Mouse (Mus musculus): Measurements from ENCODE around the gene Car1. TPM values are rescaled to one million over a fixed set of nuclear protein-coding genes. Genes with fewer than 3 reads are reported as not detected.

Car1 gene
- total and polyA plus RNA-seq, 2 experiments from 2014 or later: 0.13 TPM; not detected in 1

GRCm38 (mm10) chr3:14804906-14805305 lies 3.3 kb downstream of the Car1 start:
- no peak overlapping the region for H3K4me2 ChIP-seq (ENCODE audit: low read depth, low read length)
- no peaks in the 10 kb centered on the region for H3K27me3 ChIP-seq (ENCODE audit: insufficient read depth, low read length)
- no peak for TF ChIP-seq CTCF (IDR thresholded peaks at IDR 0.05; ENCODE audit: low read depth)
- H3K9ac ChIP-seq (replicated peaks; ENCODE audit: low read length): no peak overlapping the region
- DNase-seq (ENCODE audit: low spot score) (no peak), ATAC-seq (no peak)
- WGBS: 85% methylated on average over 6 of the region's 6 CpGs
- H3K4me3 ChIP-seq (ENCODE audit: low read length): no peak overlapping the region
- H3K9me3 ChIP-seq (ENCODE audit: low read length): no peaks in the 10 kb centered on the region
- no peaks in the 10 kb centered on the region for H3K36me3 ChIP-seq (ENCODE audit: insufficient read depth, low read length)
- no peaks in the 10 kb centered on the region for H3K4me1 ChIP-seq (ENCODE audit: insufficient read depth, low read length)
- H3K27ac ChIP-seq: no peak overlapping the region

DNA sequence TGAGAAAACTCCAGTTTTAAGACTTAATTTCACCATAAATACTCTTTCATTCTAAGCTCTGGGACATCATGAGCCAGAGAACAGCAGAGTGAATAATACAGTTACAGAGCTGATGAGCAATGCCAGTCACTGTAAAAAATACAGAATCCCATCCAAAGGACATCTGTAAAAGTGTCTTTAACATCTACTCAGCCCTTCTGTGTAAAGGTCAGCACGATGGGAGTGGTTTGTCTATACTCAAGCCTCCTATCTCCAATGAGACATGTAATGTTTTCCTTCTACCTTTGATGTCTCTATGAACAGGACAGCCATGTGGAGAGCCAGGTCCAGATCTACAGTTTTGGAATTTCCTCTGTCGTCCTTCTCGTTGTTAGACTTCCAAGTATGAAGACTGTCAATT lies 11.1 kb downstream of the Car1 start:
- Histone ChIP-seq H3K9ac (replicated peaks; ENCODE audit: low read length) (no peak overlapping the region), H3K27ac (no peak overlapping the region), H3K36me3 (ENCODE audit: insufficient read depth, low read length) (no peaks in the 10 kb centered on the region), H3K4me3 (ENCODE audit: low read length) (no peak overlapping the region), H3K27me3 (ENCODE audit: insufficient read depth, low read length) (no peaks in the 10 kb centered on the region), H3K4me1 (ENCODE audit: insufficient read depth, low read length) (no peaks in the 10 kb centered on the region), H3K4me2 (ENCODE audit: low read depth, low read length) (no peak overlapping the region), H3K9me3 (ENCODE audit: low read length) (no peaks in the 10 kb centered on the region)
- DNase-seq (ENCODE audit: low spot score) (no peak), ATAC-seq (no peak)
- no peak for TF ChIP-seq CTCF (IDR thresholded peaks at IDR 0.05; ENCODE audit: low read depth)
- 86% methylated on average over 3 of the region's 3 CpGs for WGBS

GRCm38 (mm10) chr3:14795292-14796020 lies 12.7 kb downstream of the Car1 start:
- no peak overlapping the region for H3K27ac ChIP-seq
- 78% methylated on average over 4 of the region's 4 CpGs for WGBS
- ATAC-seq (no peak), DNase-seq (ENCODE audit: low spot score) (no peak)
- no peaks in the 10 kb centered on the region for H3K27me3 ChIP-seq (ENCODE audit: insufficient read depth, low read length)
- no peak overlapping the region for H3K4me3 ChIP-seq (ENCODE audit: low read length)
- no peak for TF ChIP-seq CTCF (IDR thresholded peaks at IDR 0.05; ENCODE audit: low read depth)
- H3K9me3 ChIP-seq (ENCODE audit: low read length): no peaks in the 10 kb centered on the region
- no peaks in the 10 kb centered on the region for H3K36me3 ChIP-seq (ENCODE audit: insufficient read depth, low read length)
- H3K4me1 ChIP-seq (ENCODE audit: insufficient read depth, low read length): no peaks in the 10 kb centered on the region
- H3K4me2 ChIP-seq (ENCODE audit: low read depth, low read length): no peak overlapping the region
- no peak overlapping the region for H3K9ac ChIP-seq (replicated peaks; ENCODE audit: low read length)

GRCm38 (mm10) chr3:14792032-14792431 lies 16.1 kb downstream of the Car1 start:
- TF ChIP-seq CTCF (IDR thresholded peaks at IDR 0.05; ENCODE audit: low read depth): no peak
- Histone ChIP-seq H3K27me3 (ENCODE audit: insufficient read depth, low read length) (no peaks in the 10 kb centered on the region), H3K9me3 (ENCODE audit: low read length) (no peaks in the 10 kb centered on the region), H3K4me2 (ENCODE audit: low read depth, low read length) (no peak overlapping the region), H3K4me1 (ENCODE audit: insufficient read depth, low read length) (no peaks in the 10 kb centered on the region), H3K9ac (replicated peaks; ENCODE audit: low read length) (no peak overlapping the region), H3K4me3 (ENCODE audit: low read length) (no peak overlapping the region), H3K36me3 (ENCODE audit: insufficient read depth, low read length) (no peaks in the 10 kb centered on the region), H3K27ac (no peak overlapping the region)
- DNase-seq (ENCODE audit: low spot score) (no peak), ATAC-seq (no peak)

DNA sequence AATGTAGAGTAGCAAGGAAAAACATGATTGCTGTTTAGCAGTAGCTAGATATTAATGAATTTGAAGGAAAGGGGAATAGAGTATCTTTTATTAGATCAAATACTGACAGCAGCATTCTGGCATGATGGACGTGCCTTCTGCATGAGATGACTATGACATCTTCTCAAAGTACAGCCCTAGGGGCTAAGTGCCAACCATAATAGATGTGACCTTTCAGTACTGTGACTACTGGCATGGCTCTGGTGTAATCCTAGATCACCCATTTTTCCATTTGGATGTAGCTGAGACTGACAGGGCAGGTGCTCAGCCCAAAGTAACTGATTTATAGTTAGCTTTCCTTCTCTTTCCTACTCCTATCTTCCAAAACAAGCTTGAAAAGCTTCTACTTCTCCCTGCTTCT lies 20.6 kb downstream of the Car1 start:
- no peaks in the 10 kb centered on the region for H3K27me3 ChIP-seq (ENCODE audit: insufficient read depth, low read length)
- no peak for TF ChIP-seq CTCF (IDR thresholded peaks at IDR 0.05; ENCODE audit: low read depth)
- no peak overlapping the region for H3K9ac ChIP-seq (replicated peaks; ENCODE audit: low read length)
- 66% methylated on average over 1 of the region's 1 CpGs for WGBS
- no peak for DNase-seq (ENCODE audit: low spot score)
- H3K36me3 ChIP-seq (ENCODE audit: insufficient read depth, low read length): no peaks in the 10 kb centered on the region
- ATAC-seq: no peak
- no peak overlapping the region for H3K27ac ChIP-seq
- no peak overlapping the region for H3K4me2 ChIP-seq (ENCODE audit: low read depth, low read length)
- H3K9me3 ChIP-seq (ENCODE audit: low read length): no peaks in the 10 kb centered on the region
- no peaks in the 10 kb centered on the region for H3K4me1 ChIP-seq (ENCODE audit: insufficient read depth, low read length)
- H3K4me3 ChIP-seq (ENCODE audit: low read length): no peak overlapping the region

GRCm38 (mm10) chr3:14787136-14787535 lies 21.0 kb downstream of the Car1 start:
- H3K4me1 ChIP-seq (ENCODE audit: insufficient read depth, low read length): no peaks in the 10 kb centered on the region
- H3K36me3 ChIP-seq (ENCODE audit: insufficient read depth, low read length): no peaks in the 10 kb centered on the region
- no peak overlapping the region for H3K4me2 ChIP-seq (ENCODE audit: low read depth, low read length)
- no peak overlapping the region for H3K27ac ChIP-seq
- TF ChIP-seq CTCF (IDR thresholded peaks at IDR 0.05; ENCODE audit: low read depth): no peak
- WGBS: 41% methylated on average over 1 of the region's 1 CpGs
- no peak overlapping the region for H3K9ac ChIP-seq (replicated peaks; ENCODE audit: low read length)
- H3K9me3 ChIP-seq (ENCODE audit: low read length): no peaks in the 10 kb centered on the region
- no peak overlapping the region for H3K4me3 ChIP-seq (ENCODE audit: low read length)
- no peak for DNase-seq (ENCODE audit: low spot score)
- no peak for ATAC-seq
- H3K27me3 ChIP-seq (ENCODE audit: insufficient read depth, low read length): no peaks in the 10 kb centered on the region

GRCm38 (mm10) chr3:14786551-14787079 lies 21.6 kb downstream of the Car1 start:
- Histone ChIP-seq H3K27ac (no peak overlapping the region), H3K4me2 (ENCODE audit: low read depth, low read length) (no peak overlapping the region), H3K36me3 (ENCODE audit: insufficient read depth, low read length) (no peaks in the 10 kb centered on the region), H3K9me3 (ENCODE audit: low read length) (no peaks in the 10 kb centered on the region), H3K9ac (replicated peaks; ENCODE audit: low read length) (no peak overlapping the region), H3K4me1 (ENCODE audit: insufficient read depth, low read length) (no peaks in the 10 kb centered on the region), H3K4me3 (ENCODE audit: low read length) (no peak overlapping the region), H3K27me3 (ENCODE audit: insufficient read depth, low read length) (no peaks in the 10 kb centered on the region)
- no peak for DNase-seq (ENCODE audit: low spot score)
- 73% methylated on average over 2 of the region's 2 CpGs for WGBS
- no peak for ATAC-seq
- TF ChIP-seq CTCF (IDR thresholded peaks at IDR 0.05; ENCODE audit: low read depth): no peak
